Mouse (Mus musculus) mature B cell (primary cell): Measurements from ENCODE around the gene Chrm4.

Experiments
- in situ Hi-C: fragments of 300-500 bp; cut with MboI; formaldehyde crosslinking; loops from 2 replicates; pipeline ENCODE4 v1.14.3; 2019

Chrm4 gene

DNA sequence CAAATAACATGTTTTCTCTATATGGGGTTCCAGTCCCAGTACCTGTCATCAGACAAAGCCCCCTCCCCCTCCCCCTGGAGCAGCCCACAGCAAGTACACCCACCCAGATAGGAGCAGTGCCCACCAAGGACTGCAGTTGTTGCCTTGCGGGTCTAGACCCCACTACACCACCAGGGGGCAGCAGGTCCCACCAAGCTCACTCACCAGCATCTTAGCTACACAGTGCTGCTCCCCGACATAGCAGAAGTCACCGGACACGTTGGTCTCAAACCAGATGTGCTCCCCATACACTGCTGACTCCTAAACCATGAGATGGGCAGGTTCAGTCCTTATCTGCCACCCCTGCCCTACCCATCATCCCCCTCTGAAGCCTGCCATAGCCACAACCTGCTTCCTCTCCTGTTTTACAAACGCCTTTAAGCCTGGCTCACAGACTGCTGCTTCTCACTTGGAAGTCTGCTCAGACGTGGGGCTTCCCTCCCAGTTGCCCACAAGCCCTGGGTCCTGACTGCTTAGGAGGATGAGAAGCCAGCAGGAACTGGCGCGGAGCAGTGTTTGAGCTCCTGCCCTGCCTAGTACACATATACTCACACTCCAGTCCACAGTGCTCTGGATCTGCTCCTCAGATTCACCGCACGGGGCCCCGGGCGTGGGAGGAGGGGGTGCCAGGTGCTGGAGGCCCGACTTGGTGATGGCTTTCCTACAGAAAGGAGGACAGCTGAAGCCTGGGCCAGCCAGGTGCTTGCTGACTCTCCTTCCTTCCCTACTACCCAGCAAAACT is 17.3 kb downstream of the Chrm4 start:
- in situ Hi-C loops, result no loop called here

DNA sequence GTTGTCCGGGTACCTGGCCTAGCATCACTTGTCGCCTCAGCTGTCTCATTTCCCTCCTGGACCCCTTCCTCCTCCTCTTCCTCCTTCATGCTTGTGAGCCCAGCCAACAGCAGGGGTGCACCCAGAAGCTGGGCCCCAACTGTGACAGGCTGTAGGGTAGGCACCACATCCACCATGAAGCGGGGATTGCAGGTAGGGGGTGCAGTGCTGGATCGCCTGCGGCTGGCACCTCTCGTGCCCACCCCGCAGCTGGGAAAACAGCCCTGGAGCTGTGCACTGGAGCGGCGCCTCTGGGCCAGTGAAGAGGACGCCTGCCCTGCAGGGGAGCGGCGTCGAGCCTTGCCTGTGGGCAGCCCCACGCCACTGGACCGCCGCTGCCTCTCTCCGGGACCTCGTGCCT is 18.4 kb downstream of the Chrm4 start, which contains the start of gene Gm9821:
Gene Gm9821, plus strand, starts transcription at position 221 of the 400 bp plus-strand sequence.
- in situ Hi-C loops, result no loop called here

DNA sequence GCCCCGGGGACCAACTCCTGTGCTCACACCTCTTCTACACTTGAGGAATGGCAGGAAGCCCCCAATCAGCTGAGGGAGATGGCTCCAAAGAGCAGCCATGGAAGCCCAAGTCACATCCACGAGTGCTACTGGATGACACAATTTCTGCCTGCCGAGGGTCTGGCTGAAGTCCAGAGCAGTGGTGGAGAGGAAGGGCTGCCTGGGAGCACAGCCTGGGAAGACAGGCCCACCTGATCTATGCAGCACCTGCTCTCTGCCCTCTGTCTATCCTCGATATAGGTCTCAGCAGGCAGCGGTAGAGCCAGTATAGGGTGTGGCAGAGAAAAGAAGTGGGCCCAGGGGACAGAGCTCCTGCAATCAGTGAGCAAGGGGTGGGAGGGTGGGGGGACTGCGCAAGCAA is 19.8 kb downstream of the Chrm4 start:
- in situ Hi-C loops, result no loop called here

DNA sequence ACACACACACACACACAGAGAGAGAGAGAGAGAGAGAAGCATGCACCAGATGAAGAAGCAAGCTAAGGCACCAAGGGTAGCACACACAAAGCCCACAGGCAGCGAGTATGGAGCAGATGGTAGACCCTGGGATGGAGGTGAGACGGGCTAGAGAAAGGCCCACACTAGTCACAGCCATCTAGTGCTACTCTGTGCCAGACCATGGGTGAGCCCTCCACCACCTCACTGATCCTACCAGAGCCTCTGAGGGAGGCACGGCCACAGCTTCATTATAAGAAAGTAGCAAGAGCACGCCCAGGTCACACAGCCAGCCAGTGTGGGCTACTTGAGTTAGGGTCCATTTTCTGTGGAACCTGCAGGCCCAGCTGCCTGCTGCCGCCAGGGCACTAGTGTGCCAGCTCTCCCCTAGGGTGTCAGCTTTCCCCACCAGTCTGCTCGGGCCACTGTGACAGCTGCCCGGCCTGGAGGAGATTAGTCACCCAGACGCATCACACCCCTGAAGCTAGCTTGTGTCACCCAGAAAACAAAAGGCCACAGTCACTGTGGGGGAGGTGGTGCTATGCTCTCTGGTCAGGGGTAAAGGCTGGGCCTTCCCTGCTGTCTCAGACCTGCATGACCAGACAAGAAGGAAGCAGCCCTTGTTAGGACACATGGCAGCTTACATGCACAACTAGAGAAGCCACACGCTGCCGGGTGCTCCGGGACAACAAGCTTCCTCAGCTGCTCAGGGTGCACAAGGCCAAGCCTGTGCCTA is 20.5 kb downstream of the Chrm4 start:
- in situ Hi-C loops, result no loop called here

DNA sequence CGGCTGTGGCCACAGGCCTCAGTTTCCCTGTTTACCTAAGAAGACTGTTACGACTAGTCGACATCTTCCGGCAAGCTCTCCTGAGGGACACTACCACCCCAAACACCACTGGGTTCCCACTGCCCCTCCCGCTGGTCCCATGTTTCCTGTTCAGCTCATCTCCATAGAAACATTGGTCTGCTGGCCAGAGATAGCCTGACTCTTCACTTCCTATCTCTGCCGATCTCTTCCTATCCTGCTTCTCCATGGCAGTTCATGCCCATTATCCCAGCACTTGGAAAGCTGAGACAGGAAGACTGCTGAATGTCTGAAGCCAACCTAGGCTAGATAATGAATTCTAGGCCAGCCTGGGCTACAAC is 21.1 kb downstream of the Chrm4 start:
- in situ Hi-C loops, result no loop called here

DNA sequence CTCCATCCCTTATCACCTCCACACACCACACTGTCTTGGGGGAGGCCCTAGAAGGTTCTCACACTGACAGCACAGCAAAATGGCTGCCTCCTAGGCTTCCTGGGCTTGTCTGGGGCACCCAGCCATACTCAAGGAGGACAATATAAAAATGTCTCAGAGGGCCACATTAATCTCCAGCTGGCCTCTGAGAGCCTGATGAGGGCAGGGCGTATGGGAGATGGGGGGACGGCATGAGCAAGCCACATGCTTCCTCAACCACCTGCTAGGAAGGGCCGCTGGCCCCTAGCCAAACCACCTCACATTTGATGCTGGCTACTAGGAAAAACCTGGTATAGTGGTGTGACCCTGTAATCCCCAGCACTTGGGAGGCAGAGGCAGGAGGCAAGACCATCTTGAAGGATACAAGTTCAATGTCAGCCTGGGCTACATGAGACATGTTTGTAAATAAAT is 21.8 kb downstream of the Chrm4 start:
- in situ Hi-C loops, result no loop called here

DNA sequence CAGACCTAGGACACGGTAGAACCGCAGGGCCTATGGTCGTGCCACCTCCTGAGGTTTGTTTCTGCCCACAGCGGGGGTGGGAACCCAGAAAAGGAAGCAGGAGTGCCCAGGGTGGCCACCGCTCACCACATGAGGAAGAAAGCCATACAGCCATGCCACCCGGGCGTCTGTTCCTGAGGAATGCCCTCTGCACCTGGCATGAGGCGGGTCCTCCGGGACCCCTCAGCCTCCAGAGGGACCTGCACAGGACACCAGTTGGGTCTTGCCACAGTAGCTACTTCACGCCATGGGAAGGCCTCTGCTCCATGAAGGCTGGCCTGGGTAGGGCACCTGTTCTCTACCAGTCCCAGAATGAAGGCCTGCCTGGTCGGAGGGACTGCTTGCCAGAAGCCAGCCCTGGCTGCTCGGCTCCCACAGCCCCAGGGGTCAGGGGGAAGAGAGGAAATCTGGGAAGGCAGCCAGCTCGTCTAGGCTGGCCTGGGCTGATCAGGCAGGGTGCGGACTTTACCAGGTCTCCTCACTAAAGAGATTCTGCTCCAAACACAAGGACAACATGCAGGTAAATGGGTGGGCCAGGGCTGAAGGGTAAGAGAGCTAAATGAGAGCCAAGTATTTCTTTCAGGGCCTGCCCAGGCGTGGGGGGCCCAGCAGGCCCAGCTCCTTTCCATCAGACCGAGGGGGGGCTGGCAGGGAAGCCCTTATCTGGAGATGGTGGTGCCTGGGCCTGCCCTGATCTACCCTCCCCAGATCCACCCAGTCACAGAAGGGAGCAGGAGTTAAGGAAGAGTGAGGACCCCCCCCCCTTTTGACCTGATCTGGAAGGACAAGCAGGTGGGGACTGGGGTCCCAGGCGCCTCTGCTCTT is 22.6 kb downstream of the Chrm4 start:
- in situ Hi-C loops, result no loop called here

DNA sequence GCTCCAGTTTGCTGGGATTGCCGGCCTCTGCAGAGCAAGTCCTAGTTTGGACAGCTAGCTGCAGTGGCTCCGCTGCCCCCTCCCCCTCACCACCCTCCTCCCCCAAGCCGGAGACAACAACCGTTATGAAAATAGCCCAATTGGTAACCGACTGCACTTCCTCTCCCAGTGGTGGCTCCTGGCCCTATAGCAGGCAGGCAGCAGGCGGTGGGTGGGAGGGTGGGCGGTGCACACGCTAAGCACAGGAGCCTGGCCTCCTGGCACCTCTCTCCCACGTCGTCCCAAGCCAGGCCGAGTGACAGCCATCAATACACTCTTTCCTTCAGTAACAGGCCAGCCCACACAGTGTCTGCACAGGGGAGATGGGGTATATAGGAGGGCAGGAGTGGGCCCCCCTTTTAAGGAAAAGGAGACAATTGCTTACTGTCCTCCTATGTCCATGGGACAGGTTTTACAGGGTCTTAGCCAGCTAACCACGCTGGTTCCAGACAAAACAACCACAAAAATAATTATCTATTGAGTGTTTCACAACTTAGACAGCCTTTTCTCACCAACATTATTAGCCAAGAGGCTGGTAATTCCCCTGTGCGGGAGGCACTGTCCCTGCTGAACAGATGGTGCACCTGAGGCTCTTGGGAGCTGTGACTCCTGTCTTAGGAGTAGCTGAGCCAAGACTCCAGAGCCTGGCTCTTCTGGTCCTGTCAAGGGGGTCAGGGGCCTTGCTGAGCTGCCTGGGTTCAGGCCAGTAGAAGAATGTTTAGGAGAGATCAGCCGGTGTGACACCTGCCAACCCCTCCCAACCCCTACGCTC is 23.4 kb downstream of the Chrm4 start:
- in situ Hi-C loops, result no loop called here

DNA sequence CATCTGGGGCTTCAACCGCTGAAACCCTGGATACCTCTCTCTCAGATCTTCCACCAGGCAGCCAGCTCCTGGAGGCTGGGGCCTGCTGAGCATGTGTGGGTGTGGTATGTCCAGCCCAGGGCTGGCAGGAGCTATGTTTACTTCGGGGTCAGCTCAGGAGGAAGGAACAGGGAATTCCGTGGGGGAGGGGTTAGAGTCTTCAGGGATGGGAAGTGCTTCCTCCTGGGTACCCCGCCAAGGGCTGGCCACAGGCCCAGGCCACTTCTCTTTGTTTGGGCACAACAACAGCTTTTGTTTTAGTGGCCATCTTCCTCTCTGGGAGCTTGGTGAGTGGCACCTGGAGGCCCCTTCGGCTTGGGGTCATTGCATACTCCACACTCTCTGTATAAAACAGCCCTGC is 26.8 kb downstream of the Chrm4 start:
- in situ Hi-C loops, result no loop called here

DNA sequence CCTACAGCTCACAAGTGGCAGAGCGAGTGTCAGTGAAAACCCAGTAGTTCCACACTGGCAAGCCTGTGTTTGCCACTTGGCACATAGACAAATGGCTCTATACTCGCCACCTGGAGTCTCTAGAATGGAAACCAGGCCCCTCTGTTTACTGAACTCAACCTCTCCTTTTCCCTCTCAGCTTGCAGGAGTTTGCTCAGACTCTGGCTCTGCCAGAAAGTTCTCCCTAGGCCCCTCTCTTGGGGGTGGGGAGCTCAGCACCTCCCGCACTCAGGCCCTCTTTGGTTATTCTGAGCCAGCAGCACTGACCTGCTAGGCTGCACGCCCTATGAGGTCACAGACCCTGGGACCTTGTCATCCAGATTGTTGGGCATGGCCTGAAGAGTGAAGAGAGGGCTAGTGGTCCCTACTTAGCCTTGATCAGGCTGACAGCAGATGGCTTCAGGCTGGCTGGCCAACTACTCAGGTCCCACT is 28.1 kb downstream of the Chrm4 start:
- in situ Hi-C loops, result no loop called here

DNA sequence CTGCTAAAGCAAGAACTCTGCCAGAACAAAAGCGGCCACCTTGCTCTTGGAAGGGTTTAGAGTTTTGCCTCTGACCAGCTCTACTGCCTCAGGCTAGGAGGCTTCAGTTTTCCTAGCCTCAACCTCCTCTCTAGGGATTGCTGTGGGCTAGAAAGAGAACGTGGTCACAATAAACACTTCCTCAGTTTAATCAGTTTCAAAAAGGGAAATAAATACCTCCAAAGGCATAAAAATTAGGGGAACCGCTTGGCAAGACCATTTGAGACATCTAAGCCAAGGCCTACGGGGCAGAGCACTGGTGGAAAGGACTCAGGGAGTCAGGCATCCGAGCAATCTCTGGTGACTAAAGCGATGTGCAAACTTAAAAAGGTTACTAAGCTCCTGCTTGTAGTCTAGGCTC is 28.8 kb downstream of the Chrm4 start:
- in situ Hi-C loops, result no loop called here

DNA sequence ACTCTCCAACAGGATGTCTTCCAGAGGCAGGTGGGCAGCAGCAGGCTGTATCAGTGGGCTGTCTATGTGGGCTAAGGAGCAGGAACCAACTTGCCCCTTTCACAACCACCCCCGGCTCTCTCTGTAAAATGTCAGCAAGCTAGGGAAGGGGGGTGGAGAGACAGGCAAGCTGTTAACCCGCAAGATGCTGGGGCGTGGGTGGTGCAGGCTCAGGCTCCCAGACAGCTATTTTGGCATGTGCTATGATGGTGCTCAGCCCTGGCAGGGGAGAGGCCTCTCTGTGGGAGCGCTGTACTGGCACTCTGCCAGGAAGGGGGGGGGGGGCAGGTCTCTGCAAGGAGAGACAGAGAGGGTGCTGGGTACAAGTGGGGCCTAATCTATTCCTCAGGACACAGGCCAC is 30.0 kb downstream of the Chrm4 start:
- in situ Hi-C loops, result no loop called here

DNA sequence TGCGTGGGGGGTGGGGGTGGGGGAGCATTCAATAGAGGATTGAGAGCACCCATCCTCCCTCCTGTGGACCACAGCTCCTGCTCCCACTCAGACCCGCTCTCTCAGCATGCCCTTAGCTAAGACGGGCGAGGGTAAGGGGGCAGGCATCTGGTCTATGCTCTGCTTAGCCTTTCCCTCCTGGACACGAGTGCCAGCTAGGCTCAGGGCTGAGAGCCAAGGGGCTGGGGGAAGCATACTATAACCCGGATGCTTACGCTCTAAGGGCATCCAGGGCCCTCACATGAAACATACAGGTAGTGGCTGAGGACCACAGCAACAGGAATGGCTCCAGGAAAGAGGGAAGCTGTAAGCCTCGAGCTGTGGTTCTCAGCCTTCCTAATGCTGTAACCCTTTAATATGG is 31.0 kb downstream of the Chrm4 start:
- in situ Hi-C loops, result no loop called here

DNA sequence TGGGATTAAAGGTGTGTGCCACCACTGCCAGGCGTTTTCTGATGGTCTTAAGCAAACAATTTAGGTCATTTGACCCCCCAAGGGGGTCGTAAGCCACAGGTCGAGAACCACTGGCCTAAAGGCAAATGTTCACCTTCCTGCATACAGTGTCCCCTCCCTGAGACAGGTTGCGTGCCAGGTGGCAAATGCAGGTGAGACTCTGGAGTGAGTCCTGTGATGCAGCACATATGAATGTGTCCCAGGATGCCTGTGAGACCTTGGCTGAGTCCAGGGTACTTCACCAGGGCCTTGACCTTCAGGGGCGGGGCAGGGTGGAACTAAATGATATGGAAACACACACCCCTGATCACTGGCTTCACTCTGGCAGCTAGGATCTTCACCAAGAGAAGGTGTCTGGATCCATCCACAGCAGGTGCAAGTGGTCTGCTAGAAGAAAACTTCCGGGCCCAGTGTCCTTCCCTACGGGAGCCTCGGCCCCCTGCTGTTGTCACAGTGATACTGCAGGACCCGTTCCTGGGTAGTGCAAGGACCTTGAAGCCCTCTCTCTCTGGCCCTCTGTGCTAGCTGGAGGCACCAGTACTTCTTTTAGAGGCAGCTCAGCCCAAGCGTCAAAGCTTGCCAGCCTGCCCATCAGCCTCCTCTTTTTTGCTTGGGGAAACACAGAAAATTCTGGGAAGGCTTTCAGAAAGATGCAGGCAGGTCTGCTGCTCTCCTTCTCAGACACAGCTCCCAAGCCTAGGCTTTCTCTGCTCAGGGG is 31.8 kb downstream of the Chrm4 start:
- in situ Hi-C loops, result no loop called here

DNA sequence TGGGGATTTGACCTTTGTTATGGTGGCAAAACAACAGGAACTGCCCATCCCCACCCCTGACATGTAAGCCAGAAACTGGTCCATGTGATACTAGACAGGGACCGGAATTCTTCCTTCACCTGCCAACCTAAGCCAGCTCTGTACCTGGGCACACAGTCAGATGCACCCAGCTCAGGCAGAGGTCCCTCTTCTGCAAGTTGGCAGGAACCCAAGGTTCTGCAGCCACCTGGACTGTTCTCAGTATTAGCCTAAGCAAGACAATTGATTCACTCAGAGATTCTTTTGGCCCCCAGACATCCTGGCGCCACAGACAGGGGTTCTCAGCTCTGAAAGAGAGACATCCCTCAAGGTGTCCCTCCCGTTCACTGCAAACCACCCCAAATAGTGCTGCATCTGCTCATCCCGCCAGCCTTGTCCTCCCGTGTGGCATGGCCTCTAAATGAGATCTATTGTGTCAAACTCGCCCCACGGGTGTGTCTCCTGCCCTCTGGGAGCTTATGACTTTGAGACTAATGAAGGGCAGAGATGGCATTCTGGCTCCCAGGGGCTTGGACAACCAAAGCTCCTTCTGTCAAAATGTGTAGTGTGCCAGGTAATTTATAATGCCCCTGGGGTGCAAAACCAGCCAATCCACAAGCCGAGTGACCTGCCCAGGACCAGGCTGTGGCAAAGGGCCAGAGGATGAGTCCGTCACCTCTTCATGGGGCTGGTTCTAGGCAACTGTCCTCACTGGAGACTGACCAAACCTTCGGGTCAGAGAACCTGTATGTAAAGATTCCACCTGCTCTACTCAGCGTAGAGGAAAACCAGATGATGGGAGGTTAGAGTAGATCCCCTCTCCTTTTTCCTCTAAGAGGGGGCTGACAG is 32.7 kb downstream of the Chrm4 start:
- in situ Hi-C loops, result no loop called here

DNA sequence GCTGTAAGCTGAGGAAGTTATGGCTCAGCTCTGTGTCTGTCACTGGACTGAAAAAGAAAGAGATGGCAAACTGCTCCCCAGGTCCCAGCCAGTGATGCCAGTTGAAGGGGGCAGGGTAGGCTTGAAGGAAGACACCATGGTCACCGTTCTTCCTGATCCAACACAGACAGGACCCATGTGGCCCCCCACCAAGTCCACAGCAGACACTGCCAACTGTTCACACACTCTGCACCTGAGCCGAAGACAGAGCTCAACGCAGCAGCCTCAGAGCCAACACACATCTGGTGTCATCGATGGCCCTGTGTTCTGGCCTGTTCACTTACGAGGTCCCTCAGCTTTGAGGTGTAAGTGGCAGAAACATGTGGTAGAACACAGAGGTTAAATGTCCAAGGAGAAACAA is 33.4 kb downstream of the Chrm4 start:
- in situ Hi-C loops, result no loop called here

DNA sequence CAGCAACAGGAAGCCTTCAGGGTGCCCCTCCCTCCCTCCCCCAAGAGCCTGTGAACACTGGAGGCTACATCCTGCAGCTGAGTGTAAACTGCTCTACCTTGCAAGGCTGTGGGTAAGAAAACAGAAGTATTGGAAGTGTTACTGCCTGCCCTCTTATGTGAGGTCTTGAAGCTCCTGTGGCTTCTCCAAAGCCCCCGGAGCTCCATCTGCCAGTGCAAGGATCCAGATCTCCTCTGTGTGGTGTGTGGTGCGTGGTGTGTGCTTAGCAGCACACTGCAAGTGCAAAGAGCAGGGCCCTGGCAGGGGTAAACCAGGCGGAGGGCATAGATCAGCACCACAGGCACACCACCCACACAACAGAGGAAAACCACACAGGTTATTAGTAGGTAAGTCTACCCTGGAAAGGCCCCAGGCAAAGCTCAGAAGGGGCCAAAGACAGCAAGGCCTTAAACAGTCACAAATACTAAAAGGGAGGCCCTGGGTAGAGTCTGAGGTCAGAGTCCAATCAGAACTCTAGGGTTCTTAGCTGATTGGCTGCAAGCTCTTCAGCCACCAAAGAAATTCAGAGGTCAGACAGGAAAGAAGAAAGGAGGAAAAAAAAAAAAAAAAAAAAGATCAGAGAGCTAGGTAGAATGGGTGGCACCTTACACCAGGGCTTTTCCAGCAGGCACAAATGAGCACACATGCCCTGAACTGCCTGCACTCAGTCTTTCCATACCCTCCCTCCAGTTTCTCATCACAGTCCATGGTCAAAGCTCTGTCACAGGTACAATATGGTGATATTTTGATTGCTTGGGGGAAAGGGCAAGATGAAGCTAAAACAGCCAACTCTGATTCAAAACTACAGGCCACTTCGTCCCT is 35.1 kb downstream of the Chrm4 start:
- in situ Hi-C loops, result no loop called here

DNA sequence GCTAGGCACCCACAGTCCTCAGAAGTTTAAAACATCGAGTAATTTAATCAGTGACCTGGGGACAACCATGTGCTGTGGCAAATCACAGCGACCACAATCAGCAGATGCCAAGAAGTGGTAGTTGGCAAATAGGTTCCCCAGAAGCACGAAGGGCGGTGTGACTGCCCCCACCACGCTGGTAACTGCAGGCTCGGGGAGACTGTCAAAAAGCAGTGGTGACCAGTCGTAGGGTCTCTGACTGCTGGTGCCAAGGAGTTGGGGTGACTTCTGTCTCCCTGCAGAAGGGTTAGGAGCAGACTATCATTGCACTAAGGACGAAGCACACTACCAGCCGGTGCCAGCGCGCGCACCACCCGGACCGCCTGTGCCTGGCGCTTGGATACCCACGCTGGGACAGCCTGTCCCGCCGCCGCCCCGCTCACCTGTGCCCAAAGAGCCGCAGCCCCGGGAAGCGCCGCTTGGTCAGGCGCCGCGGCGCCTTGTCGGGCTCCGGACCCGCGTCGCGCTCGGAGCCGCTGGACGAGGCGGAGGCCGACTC is 35.9 kb downstream of the Chrm4 start:
- in situ Hi-C loops, result no loop called here
